Mouse (Mus musculus) brain, embryonic 14.5 days (tissue): ENCODE data around the gene Inca1. TPM values are rescaled to one million over a fixed set of nuclear protein-coding genes. Genes with fewer than 3 reads are reported as not detected.

Experiments
- DNase-seq: peaks from one replicate; pipeline ENCODE4 v3.0.0-alpha.2; 2011; ENCODE audit warnings: low read depth
- CTCF ChIP-seq: fragments of 200-500 bp; IDR thresholded peaks from 2 replicates; pipeline ENCODE4 v1.5.1; 2012; ENCODE audit warnings: inconsistent platforms, mild to moderate bottlenecking, moderate library complexity, borderline replicate concordance; ENCODE audit not compliant: insufficient read depth, insufficient read length; ENCODE audit errors: extremely low read depth
- POLR2A ChIP-seq: fragments of 200-500 bp; IDR thresholded peaks from 2 replicates; pipeline ENCODE4 v1.6.1; 2012; ENCODE audit warnings: mild to moderate bottlenecking, inconsistent platforms, borderline replicate concordance; ENCODE audit not compliant: poor library complexity, insufficient read depth, insufficient read length, severe bottlenecking; ENCODE audit errors: extremely low read depth
- polyA plus RNA-seq: library from polyadenylated mRNA; depleted of rRNA; stranded (reverse); fragments of >200 nt; gene quantifications from 2 replicates; pipeline ENCODE4 v1.2.3, GENCODE M21; 2012; rRNA removed

The Inca1 gene
- polyA plus RNA-seq, 1 experiment = 0.72 TPM

DNA sequence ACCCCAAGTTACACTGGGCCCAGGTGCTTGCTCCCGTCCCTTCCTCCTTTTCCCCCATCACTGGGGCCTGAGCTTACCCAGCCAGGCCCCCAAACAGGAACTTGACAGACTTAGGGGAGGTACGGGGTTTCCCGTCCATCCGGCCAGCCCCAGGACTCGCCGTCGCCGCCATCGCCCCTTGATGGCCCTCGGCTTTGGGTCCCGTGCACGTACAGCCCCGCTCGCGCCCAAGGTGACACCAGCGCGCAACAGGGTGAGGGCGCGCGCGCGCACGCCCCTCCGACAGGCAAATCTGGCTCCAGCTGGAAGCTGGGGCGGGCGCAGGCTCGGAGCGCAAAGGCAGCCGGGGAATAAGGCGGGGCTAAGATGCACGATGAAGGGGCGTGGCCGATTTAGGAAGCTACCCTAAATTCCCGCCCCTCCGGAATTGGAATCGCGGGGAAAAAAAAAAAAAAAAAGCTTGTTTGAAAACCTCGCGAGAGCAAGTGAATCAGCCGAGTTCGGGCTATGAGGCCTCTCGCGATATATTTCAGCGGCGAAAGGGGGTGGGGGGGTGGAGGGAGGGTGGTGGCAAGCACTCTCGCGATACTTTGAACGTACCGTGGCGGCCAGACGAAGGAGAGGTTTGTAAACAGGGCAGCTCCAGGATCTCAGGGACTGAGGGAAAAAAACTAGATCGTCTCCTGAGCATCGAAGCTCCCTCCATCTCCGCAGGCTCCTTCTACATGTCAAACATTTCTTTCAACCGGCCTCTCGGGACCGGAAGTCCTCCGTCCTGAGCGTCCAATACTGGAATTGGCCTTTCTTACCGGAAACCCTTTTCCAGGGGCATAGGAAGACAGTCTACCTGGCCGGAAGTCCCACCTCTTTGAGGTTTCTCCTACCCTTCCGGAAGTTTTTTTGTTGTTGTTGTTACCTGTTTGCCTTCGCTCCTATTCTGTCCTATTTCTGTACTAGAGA lies 53.0 kb downstream of the Inca1 start, which contains the start of the genes Rnf167 and Slc25a11:
Gene Rnf167 (plus strand): TSS at position 545 of the 960 bp plus-strand sequence.
Gene Slc25a11 (minus strand): TSS at position 789 of the 960 bp plus-strand sequence.
- peak; percentile 99 for DNase-seq
- no peak for TF ChIP-seq CTCF
- TF ChIP-seq POLR2A = peak; percentile 78

DNA sequence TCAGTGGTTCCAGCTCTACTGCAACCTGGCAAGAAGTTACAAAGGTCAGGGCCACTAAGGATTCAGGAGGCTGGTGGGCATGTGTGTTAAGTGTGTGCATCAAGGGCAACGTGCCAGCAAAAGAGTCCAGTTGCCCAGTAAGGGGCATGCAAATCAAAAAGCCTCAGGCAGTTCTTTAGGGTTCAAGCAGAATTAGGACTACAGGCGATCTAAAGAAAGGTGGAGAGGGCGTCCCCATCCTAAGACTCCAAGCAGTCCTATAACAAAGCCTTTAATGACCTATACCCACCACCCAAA lies 53.7 kb downstream of the Inca1 start:
- TF ChIP-seq POLR2A (no peak), CTCF (no peak)
- DNase-seq = no peak

DNA sequence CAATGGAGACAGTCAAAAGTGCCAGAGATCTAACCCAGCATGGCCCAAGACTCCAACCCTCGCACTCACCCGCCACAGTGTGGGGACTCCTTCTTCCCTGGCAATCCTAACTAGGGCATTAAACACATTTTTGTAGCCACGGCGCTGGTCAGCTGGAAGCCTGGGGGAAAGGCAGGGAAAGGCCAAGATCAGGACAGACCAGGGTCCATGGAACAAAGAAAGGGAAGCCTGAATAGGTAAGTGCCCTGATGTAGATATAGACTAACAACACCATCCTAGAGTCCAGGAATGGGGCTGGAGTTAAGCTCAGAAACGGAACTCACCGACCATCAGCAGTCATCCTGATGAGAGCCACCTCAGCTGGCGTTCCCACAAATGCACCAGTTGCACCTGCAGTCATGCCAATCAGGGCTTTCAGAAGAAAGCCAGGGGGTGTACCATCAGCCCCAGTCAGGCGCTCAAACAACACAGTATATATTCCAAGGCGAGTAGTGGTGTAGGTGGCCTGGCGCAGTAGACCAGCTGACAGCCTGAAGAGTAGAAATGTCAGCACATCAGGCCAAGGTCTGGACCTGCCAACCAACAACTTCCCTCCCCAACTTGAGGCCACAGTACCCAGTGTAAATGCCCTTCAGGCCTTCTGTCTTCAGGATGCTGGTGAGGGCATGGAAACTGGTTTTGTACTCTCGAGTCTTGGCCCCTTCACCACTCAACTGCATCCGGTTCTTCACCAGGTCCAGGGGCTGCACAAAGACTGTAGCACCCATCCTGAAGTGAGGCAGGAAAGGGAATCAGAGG lies 54.3 kb downstream of the Inca1 start:
- no peak for TF ChIP-seq POLR2A
- TF ChIP-seq CTCF = no peak

DNA sequence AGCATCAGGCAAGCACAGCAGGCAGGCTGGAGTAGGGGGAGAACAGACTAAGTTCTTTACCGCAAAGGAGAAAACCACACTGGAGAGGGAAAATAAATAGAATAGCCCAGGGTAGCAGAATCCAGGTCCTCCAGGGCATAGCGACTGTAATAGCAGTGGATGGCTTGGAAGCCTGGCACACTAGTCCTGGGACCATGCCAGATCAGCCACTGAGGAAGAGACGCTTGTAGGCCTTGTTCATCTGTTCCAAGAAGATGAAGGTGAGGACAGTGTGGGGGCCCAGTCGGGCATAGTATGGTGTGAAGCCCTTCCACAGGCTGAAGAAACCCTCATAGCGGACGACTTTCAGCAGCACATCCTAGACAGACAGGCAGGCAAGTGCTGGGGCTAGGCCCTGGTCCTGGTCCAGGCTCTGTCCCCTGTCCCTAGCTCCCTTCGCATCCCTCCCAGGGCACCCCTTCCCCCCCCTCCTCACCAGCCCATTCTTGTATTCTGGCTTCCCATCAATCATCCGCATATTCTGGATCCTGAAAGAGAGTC lies 55.3 kb downstream of the Inca1 start:
- no peak for DNase-seq
- no peak for TF ChIP-seq POLR2A
- no peak for TF ChIP-seq CTCF

More for the DNA sequence above, 54.3 kb downstream of the Inca1 start:
- DNase-seq = no peak

DNA sequence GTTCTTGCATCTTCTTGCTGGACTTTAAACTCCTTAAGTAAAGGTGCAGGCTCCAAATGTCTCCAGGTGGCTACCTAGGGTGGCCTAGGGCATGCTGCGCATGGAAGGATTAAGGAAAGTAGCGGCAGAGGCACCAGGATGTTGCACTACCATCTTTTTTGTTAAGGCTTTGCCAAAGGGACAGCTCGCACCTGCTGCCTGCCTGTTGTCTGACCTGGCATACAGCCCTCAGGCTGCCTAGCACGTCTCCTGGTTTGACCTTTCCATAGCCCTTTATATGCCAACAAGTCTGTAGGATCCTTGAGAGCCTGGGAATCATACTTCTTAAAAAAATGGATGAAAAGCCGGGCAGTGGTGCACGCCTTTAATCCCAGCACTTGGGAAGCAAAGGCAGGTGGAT lies 56.9 kb downstream of the Inca1 start:
- TF ChIP-seq POLR2A (no peak), CTCF (no peak)
- no peak for DNase-seq

DNA sequence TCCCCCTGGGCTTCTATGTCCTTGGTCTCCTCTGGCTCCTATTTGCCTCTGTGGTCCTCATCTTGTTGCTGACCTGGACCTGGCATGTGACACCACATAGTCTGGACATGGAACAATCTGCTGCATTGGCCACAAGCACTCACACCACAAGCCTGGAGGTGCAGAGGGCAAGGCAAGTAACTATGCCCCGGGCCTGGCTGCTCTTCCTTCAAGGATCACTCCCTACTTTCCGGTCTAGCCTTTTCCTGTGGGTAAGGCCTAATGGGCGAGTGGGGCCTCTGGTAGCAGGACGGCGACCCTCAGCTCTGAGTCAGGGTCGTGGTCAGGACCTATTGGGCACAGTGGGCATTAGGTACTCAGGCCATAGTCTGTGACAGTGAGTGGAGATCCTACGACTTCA lies 58.7 kb downstream of the Inca1 start:
- TF ChIP-seq CTCF (no peak), POLR2A (no peak)
- DNase-seq = no peak

DNA sequence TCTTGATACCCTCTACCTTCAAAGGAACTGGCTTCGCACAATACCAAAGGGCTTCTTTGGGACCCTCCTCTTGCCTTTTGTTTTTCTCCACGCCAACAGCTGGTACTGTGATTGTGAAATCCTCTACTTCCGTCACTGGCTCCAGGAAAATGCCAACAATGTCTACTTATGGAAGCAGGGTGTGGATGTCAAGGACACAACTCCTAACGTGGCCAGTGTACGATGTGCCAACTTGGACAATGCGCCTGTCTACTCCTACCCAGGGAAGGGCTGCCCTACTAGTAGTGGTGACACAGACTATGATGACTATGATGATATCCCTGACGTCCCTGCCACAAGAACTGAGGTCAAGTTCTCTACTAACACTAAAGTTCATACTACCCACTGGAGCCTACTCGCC lies 60.0 kb downstream of the Inca1 start:
- no peak for DNase-seq
- no peak for TF ChIP-seq CTCF
- TF ChIP-seq POLR2A = no peak

DNA sequence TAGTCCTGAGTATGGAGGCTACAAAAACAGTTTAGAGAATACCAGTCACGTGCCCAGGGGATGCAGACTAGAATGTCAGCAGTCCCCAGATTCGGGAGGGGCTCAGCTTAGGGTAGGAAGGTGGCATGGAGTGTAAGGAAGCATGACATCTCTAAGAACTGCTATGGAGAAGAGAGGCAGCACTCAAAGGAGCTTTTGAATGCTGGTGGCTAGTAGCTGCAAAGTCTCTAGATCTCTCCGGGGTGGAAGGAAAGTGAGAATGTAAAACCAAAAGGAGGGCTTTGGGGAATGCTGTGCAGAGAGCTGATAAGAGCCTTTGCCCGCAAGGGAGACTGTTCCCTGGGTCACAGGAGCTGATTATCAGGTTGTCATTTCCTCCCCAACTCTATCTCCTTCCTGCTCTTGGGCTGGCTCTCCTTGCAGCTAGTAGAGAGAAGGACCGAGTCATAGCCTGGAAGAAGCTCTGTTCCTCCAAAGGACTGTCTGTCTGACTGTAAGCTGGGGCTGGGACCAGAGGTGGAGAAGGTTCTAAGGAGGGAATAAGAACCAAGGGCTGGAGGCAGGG lies 61.2 kb downstream of the Inca1 start, which contains the start of gene Gp1ba:
Gene Gp1ba (plus strand): TSS at position 409 of the 565 bp plus-strand sequence.
- no peak for TF ChIP-seq POLR2A
- no peak for TF ChIP-seq CTCF

More for the DNA sequence above, 61.2 kb downstream of the Inca1 start, which contains the start of gene Gp1ba:
- no peak for DNase-seq

Other genes starting within 250 kb of the Inca1 start
- gene Med11, start 248.2 kb downstream of the Inca1 start, polyA plus RNA-seq = 28.1 and 31.8 TPM in 2 replicates
- 0.93 and 1.4 TPM in 2 replicates for gene Zmynd15, start 240.7 kb downstream of the Inca1 start, polyA plus RNA-seq
- gene Cxcl16, start 240.2 kb downstream of the Inca1 start, polyA plus RNA-seq = 3.1 and 3.5 TPM in 2 replicates
- 1.6 and 2.3 TPM in 2 replicates for gene Tm4sf5, start 194.9 kb downstream of the Inca1 start, polyA plus RNA-seq
- 0.14 and 0.15 TPM in 2 replicates for gene Vmo1, start 185.5 kb downstream of the Inca1 start, polyA plus RNA-seq
- gene Gltpd2, start 181.0 kb downstream of the Inca1 start, polyA plus RNA-seq = 0.09 TPM in 1 of 2 replicates, not detected in the other
- 405 and 560 TPM in 2 replicates for gene Psmb6, start 174.8 kb downstream of the Inca1 start, polyA plus RNA-seq
- gene Gm40193, start 167.2 kb downstream of the Inca1 start, polyA plus RNA-seq = not detected in 2 replicates
- gene Pld2, start 160.1 kb downstream of the Inca1 start, polyA plus RNA-seq = 18.9 and 19.9 TPM in 2 replicates
- gene Mink1, start 137.3 kb downstream of the Inca1 start, polyA plus RNA-seq = 94.3 and 99.5 TPM in 2 replicates
- gene 4930544D05Rik, start 84.3 kb downstream of the Inca1 start, polyA plus RNA-seq = not detected in 2 replicates
- 0.16 TPM in 1 of 2 replicates, not detected in the other for gene Chrne, start 80.9 kb downstream of the Inca1 start, polyA plus RNA-seq
- 0.06 and 0.30 TPM in 2 replicates for gene Gp1ba, start 61.0 kb downstream of the Inca1 start, polyA plus RNA-seq
- gene Rnf167, start 52.9 kb downstream of the Inca1 start, polyA plus RNA-seq = 91.1 and 127 TPM in 2 replicates
- gene Slc25a11, start 52.7 kb downstream of the Inca1 start, polyA plus RNA-seq = 129 and 149 TPM in 2 replicates
- gene Pfn1, start 45.5 kb downstream of the Inca1 start, polyA plus RNA-seq = 419 and 479 TPM in 2 replicates
- gene Eno3, start 43.0 kb downstream of the Inca1 start, polyA plus RNA-seq = 23.0 and 24.1 TPM in 2 replicates
- 56.3 and 76.0 TPM in 2 replicates for gene Spag7, start 30.7 kb downstream of the Inca1 start, polyA plus RNA-seq
- 17.7 and 25.2 TPM in 2 replicates for gene Camta2, start 12.1 kb downstream of the Inca1 start, polyA plus RNA-seq
- gene Kif1c, start 393 bp upstream of the Inca1 start, polyA plus RNA-seq = 15.7 and 23.0 TPM in 2 replicates
- gene Zfp3, start 64.1 kb upstream of the Inca1 start, polyA plus RNA-seq = 5.8 and 7.7 TPM in 2 replicates
- not detected in 2 replicates for gene Scimp, start 112.4 kb upstream of the Inca1 start, polyA plus RNA-seq
- gene Rabep1, start 144.6 kb upstream of the Inca1 start, polyA plus RNA-seq = 20.3 and 33.9 TPM in 2 replicates